Mouse (Mus musculus) stomach, postnatal 0 days (tissue): Measurements from ENCODE around the gene Sla2.

ENCODE experiments used
- CTCF ChIP-seq: IDR thresholded peaks from 2 replicates; pipeline ENCODE4 v1.5.1; 2016; ENCODE audit warnings: antibody characterized with exemption, low read depth, mild to moderate bottlenecking, moderate library complexity
- EP300 ChIP-seq: optimal IDR thresholded peaks from 2 replicates; pipeline ENCODE3; 2016; ENCODE audit warnings: antibody characterized with exemption

- no peak for TF ChIP-seq CTCF
- no peak for TF ChIP-seq EP300
Measured at GRCm38 (mm10) chr2:156915559-156915958, 28.6 kb upstream of the Sla2 start.
